Mouse (Mus musculus): ENCODE measurements around the gene Ebf3.

Gene Ebf3

GRCm38 (mm10) chr7:137312166-137312932 lies 1.9 kb downstream of the Ebf3 start:
- DNase-seq (ENCODE audit: low read depth, low spot score), result no peak

- DNase-seq (ENCODE audit: low read depth, low spot score), result no peak
Observed at GRCm38 (mm10) chr7:137311341-137312110, 2.7 kb downstream of the Ebf3 start.

GRCm38 (mm10) chr7:137310876-137311275 lies 3.4 kb downstream of the Ebf3 start:
- DNase-seq (ENCODE audit: low read depth, low spot score), result no peak

- DNase-seq (ENCODE audit: low read depth, low spot score), result peak; percentile 75
Observed at GRCm38 (mm10) chr7:137310091-137310761, 4.0 kb downstream of the Ebf3 start.

- DNase-seq (ENCODE audit: low read depth, low spot score), result no peak
Observed at GRCm38 (mm10) chr7:137309071-137310066, 4.9 kb downstream of the Ebf3 start.

GRCm38 (mm10) chr7:137308061-137309060 lies 5.9 kb downstream of the Ebf3 start:
- no peak for DNase-seq (ENCODE audit: low read depth, low spot score)

- DNase-seq (ENCODE audit: low read depth, low spot score), result no peak
Observed at GRCm38 (mm10) chr7:137307131-137307530, 7.1 kb downstream of the Ebf3 start.

- DNase-seq (ENCODE audit: low read depth, low spot score), result no peak
Observed at GRCm38 (mm10) chr7:137306127-137306526, 8.1 kb downstream of the Ebf3 start.

GRCm38 (mm10) chr7:137303776-137304171 lies 10.5 kb downstream of the Ebf3 start:
- DNase-seq (ENCODE audit: low read depth, low spot score), result no peak

- no peak for DNase-seq (ENCODE audit: low read depth, low spot score)
Observed at GRCm38 (mm10) chr7:137302961-137303775, 11.1 kb downstream of the Ebf3 start.

- no peak for DNase-seq (ENCODE audit: low read depth, low spot score)
Observed at GRCm38 (mm10) chr7:137302161-137302560, 12.1 kb downstream of the Ebf3 start.

- no peak for DNase-seq (ENCODE audit: low read depth, low spot score)
Observed at GRCm38 (mm10) chr7:137301329-137301751, 12.9 kb downstream of the Ebf3 start.

- no peak for DNase-seq (ENCODE audit: low read depth, low spot score)
Observed at GRCm38 (mm10) chr7:137300826-137301225, 13.4 kb downstream of the Ebf3 start.

- no peak for DNase-seq (ENCODE audit: low read depth, low spot score)
Observed at GRCm38 (mm10) chr7:137300169-137300568, 14.1 kb downstream of the Ebf3 start.

GRCm38 (mm10) chr7:137297594-137298381 lies 16.5 kb downstream of the Ebf3 start:
- no peak for DNase-seq (ENCODE audit: low read depth, low spot score)

- DNase-seq (ENCODE audit: low read depth, low spot score), result no peak
Observed at GRCm38 (mm10) chr7:137297131-137297530, 17.1 kb downstream of the Ebf3 start.

- no peak for DNase-seq (ENCODE audit: low read depth, low spot score)
Observed at GRCm38 (mm10) chr7:137295612-137296011, 18.6 kb downstream of the Ebf3 start.

GRCm38 (mm10) chr7:137294446-137294845 lies 19.8 kb downstream of the Ebf3 start:
- DNase-seq (ENCODE audit: low read depth, low spot score), result no peak

Data from ES-CJ7 (cell line).